Mouse (Mus musculus): ENCODE results near the gene Tor4a. TPM values are rescaled to one million over a fixed set of nuclear protein-coding genes. Genes with fewer than 3 reads are reported as not detected.
A peak's percentile ranks its signal among the peaks of the same experiment; 100 is the strongest.

The Tor4a gene
- polyA plus RNA-seq, 2 experiments from 2014 or later, result 60.5 to 94.3 TPM

DNA sequence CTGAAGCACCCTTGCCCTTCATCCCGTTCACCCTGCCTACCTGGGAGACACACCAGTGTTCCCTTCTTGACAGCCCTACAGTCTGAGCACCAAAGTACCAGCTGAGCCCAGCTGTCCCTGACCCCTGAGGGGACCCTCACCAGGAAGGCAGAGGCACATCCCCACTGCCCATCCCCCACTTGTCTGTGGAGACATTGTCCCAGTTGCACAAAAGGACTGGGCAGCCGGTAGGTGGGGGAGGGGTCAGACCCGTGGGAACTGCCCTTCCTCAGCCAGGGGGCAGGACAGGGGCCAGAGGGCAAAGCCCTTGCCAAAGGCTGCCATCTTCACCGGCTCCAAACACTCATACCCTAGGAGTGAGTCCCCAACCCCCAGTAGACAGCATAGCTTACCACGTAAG lies 26.9 kb downstream of the Tor4a start:
- no peak for ATAC-seq

DNA sequence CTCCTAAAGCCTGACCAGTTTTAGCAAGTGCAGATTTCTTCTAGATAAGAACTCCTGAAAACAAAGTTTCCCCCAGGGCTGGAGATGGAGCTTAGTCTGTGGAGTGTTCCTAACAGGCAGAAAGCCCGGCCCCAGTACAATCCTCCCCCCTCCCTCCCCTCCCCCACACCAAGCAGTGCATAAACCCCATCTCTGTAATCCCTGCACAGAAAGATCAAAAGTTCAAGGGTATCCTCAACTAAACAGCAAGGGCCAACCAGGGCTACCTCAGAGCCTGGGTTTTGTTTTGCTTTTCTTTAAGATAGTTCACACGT lies 28.1 kb downstream of the Tor4a start:
- ATAC-seq, result no peak

DNA sequence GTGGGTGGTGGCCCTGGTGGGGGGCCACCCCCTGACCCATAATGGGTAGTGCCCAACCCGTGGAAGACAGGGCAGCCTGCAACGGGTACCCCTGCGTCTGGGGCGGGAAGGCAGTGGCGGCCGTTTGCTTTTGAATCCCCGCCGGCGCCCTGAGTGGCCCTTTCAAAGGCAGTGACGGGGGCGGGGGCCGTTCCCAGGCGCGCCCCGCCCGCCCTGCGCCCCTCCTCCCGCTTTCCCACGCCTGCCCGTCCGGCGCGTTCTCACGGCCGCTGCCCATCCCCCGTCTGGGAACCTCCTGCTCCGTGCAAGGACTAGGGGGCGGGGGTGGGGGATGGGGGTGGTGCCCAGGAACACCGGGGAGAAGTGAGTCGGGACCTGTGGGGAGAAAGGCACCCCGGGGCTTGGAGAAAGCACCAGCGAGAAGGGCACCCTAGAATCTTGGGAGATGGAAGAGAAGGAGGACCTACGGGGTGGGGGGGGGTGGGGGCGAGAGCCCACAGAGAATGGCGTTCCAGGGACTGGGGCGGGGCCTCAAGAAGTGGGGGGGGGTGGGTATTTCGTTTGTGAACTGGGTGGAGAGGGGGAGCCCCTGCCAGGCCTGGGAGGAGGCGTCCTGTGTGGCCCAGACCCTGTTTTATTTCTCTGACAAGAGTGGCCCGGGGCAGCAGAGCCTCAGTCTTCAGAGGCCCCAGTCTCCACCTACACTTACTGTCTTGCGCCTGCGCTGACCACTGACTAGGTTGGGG lies 28.6 kb downstream of the Tor4a start:
- ATAC-seq, result peak; percentile 23

DNA sequence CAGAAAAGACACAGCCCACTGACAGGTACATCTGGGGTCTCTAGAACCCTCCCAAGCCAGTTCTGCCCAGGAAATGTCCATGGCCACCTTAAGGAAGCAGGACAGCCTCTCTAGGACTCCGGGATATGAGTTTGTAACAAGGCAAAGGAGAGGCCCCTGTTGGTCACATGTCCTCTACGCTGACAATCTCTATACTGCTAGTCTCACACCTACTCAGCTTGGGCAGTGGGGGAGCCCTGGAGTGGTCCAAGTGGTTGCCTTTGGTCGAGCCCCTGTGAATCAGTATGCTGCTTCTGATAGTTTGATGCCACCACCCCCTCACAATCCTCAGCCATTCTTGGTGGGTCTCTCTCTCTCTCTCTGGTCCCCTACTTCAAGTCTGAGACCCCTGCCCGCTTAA lies 29.2 kb downstream of the Tor4a start:
- no peak for ATAC-seq

DNA sequence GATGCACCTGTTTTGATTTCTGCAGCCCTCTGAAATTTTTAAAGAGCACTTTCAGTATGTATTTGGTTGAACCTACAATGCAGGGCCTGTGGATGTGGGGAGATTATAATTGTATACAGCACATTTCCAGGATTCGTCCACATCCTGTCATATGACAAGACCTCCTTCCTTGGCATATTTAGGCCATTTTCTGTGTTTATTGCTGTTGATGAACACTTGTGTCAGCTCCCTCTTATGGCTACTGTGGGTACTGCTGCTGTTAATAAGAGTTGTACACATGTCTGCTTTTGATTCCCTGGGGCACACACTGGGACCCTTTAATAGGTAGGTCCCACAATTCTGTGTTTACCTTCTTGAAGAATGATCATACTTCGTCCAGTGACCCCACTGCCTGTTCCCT lies 39.0 kb downstream of the Tor4a start:
- ATAC-seq, result peak; percentile 74

DNA sequence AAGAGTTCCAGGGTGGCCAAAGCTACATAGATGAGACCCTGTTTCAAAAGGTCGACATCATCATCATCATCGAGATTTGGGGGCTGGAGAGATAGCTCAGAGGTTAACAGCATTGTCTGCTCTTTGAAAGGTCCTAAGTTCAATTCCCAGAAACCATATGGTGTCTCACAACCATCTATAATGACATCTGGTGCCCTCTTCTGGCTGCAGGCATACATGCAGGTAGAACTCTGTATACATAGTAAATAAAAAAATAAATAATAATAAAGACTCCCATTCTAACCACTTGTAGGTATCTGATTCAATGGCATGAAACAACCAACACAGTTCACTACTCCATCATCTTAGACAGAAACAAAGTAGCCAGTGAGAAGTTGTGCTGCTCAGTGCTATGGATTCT lies 39.7 kb downstream of the Tor4a start:
- peak; percentile 34 for ATAC-seq

DNA sequence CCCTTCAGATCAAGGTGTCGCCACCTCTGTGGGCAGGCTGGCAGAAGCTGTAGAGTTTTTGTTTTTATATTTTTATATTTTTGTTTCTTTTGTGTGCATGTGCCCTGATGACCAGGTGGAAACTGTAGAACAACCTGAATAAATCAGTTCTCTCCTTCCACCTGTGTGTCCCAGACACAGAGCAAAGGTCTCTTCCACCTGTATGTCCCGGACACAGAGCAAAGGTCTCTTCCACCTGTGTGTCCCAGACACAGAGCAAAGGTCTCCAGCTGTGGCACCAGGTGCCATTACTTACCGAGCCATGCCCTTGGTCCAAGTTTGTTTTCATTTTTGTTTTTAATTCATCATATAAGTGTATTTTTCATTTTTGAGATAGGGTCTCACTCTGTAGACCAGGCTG lies 40.5 kb downstream of the Tor4a start:
- no peak for ATAC-seq

DNA sequence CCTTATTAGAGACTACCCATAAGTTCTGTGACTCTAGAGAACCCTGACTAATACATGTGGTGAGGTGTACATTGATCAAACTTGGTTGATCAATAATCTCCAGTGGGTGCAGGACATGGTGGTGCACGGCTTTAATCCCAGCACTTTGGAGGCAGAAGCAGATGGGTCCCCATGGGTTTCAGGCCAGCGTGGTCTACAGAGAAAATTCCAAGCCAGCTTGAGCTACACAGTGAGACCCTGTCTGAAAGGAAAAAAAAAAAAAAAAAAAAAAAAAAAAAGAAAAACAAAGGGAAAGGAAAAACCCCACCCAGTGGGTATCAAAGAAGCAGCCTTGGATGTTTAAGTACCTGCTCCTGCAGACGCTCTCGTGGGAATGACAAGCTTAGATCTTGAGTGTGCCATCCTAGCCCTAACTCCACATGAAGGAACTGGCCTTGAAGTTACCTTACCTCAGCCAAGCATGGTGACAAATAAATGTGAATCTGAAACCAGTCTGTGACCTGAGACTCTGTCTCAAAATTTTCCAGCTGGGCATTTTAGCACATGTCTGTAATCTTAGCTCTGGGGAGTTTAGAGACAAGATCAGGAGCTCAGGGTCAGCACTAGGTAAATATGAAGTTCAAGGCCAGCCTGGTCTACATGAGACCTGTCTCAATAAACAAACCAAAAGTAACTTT lies 45.3 kb downstream of the Tor4a start:
- no peak for ATAC-seq

DNA sequence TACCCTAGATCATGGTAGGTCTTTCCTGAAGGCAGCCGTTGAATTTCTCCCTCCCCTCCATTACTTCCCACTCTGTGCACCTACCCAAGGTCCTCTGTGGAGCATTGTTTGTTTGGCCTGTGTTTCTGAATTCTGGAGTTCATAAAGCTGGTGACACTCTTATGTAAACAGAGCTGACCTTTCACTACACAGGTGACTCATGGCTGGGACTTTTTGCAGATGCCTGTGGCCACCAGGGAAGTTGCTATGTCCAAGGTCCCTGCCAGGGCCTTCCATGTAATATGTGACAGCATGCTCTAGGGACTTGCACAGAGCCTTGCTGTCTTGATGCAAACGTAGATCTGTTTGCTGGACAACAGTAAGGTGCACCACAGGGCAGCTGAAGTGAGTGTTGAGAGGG lies 47.0 kb downstream of the Tor4a start:
- ATAC-seq, result no peak

DNA sequence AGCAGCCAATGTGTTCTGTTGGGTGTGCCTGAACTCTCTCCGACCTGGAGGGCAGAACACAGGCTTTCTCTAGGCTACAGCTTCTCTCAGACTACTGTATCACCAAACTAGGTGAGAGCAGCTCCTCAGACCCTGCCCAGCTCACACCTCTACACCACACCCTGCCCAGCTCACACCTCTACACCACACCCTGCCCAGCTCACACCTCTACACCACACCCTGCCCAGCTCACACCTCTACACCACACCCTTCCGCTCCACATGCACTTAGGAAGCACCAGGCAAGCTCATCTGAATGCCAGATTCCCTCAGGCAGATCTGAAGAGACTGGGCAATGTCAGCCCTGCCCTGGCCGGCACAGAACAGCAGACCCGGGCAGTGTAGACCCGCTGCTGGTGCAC lies 48.8 kb downstream of the Tor4a start:
- ATAC-seq, result no peak

DNA sequence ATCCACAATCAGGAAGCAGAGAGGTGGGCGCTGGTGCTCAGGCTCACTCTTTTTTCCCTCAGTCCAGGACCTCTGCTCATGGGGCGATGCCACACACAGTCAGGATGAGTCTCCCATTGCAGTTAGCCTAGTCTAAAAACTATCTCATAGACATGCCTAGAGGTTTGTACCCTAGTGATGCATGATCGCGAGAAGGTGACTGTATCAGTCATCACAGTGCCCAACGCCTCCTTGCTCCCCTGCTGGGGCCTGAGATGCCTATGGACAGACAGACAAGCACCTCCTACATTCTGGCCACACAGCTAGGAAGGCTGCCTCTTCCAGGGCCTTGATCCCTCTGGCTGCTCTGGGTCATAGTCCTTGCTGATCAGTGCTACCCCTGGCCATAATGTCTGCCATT lies 49.3 kb downstream of the Tor4a start:
- ATAC-seq, result no peak

DNA sequence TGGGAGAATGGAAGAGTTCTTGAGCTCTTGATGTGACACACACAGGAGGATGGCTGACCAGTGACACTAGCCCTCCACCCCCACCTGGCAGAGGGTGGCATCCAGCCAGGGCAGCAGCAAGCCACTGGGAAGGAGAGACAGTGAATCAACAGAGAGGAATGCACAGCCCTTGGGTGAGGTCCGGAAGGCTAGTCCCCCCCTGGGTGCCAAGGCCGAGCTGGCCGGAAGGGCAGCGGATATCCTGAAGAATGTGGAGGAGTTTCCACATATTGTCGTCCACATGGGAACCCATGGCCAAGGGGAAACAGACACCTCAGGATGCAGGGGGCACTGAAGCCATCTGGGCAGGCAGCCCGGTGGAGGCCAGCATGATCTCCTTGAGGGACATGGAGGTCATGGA lies 51.3 kb downstream of the Tor4a start:
- ATAC-seq, result no peak

Other genes starting within 250 kb of the Tor4a start
- gene Zmynd19, start 247.1 kb downstream of the Tor4a start, polyA plus RNA-seq (2017; shearing (Covaris generic)), result 1 to 10 TPM in 1 of 2 experiments, under 1 TPM in 1; 0.89 to 1.4 TPM
- 10 to 100 TPM; 34.2 to 42.6 TPM for gene Dph7, start 234.5 kb downstream of the Tor4a start, polyA plus RNA-seq (2017; shearing (Covaris generic))
- gene Mrpl41, start 221.8 kb downstream of the Tor4a start, polyA plus RNA-seq (2017; shearing (Covaris generic)), result 10 to 100 TPM; 91.6 to 98.5 TPM
- gene Pnpla7, start 220.9 kb downstream of the Tor4a start, polyA plus RNA-seq (2017; shearing (Covaris generic)), result 100 to 1,000 TPM in 1 of 2 experiments, 10 to 100 TPM in 1; 65.8 to 117 TPM
- gene Nsmf, start 142.5 kb downstream of the Tor4a start, polyA plus RNA-seq (2017; shearing (Covaris generic)), result 10 to 100 TPM in 1 of 2 experiments, 1 to 10 TPM in 1; 8.6 to 13.7 TPM
- gene Entpd8, start 116.6 kb downstream of the Tor4a start, polyA plus RNA-seq (2017; shearing (Covaris generic)), result under 1 TPM in 1 of 2 experiments, not detected in 1; 0.52 TPM
- 1 to 10 TPM; 5.5 to 7.0 TPM for gene Noxa1, start 101.7 kb downstream of the Tor4a start, polyA plus RNA-seq (2017; shearing (Covaris generic))
- gene Nrarp, start 16.1 kb downstream of the Tor4a start, polyA plus RNA-seq (2017; shearing (Covaris generic)), result under 1 TPM in 1 of 2 experiments, not detected in 1; 0.28 TPM
- 10 to 100 TPM; 48.2 to 55.8 TPM for gene Nelfb, start 14.6 kb upstream of the Tor4a start, polyA plus RNA-seq (2017; shearing (Covaris generic))
- not detected for gene Stpg3, start 17.8 kb upstream of the Tor4a start, polyA plus RNA-seq (2017; shearing (Covaris generic))
- not detected for gene Fam166a, start 21.9 kb upstream of the Tor4a start, polyA plus RNA-seq (2017; shearing (Covaris generic))
- gene Tubb4b, start 27.8 kb upstream of the Tor4a start, polyA plus RNA-seq (2017; shearing (Covaris generic)), result 100 to 1,000 TPM in 1 of 2 experiments, 10 to 100 TPM in 1; 94.5 to 120 TPM
- not detected for gene Slc34a3, start 37.5 kb upstream of the Tor4a start, polyA plus RNA-seq (2017; shearing (Covaris generic))
- gene Rnf224, start 39.9 kb upstream of the Tor4a start, polyA plus RNA-seq (2017; shearing (Covaris generic)), result not detected
- gene Rnf208, start 45.4 kb upstream of the Tor4a start, polyA plus RNA-seq (2017; shearing (Covaris generic)), result under 1 TPM; 0.38 to 0.57 TPM
- not detected for gene Cysrt1, start 45.6 kb upstream of the Tor4a start, polyA plus RNA-seq (2017; shearing (Covaris generic))
- 1 to 10 TPM; 5.9 to 7.1 TPM for gene AL732309.1, start 50.0 kb upstream of the Tor4a start, polyA plus RNA-seq (2017; shearing (Covaris generic))
- gene Tmem203, start 58.6 kb upstream of the Tor4a start, polyA plus RNA-seq (2017; shearing (Covaris generic)), result 10 to 100 TPM in 1 of 2 experiments, 1 to 10 TPM in 1; 9.5 to 10.4 TPM
- 1 to 10 TPM; 1.8 to 3.8 TPM for gene Tprn, start 65.7 kb upstream of the Tor4a start, polyA plus RNA-seq (2017; shearing (Covaris generic))
- gene Ssna1, start 75.6 kb upstream of the Tor4a start, polyA plus RNA-seq (2017; shearing (Covaris generic)), result 100 to 1,000 TPM; 124 to 131 TPM
- 10 to 100 TPM; 34.8 to 54.1 TPM for gene Anapc2, start 75.6 kb upstream of the Tor4a start, polyA plus RNA-seq (2017; shearing (Covaris generic))
- not detected for gene Tmem210, start 91.3 kb upstream of the Tor4a start, polyA plus RNA-seq (2017; shearing (Covaris generic))
- not detected for gene Lrrc26, start 93.0 kb upstream of the Tor4a start, polyA plus RNA-seq (2017; shearing (Covaris generic))
- not detected for gene Grin1, start 122.3 kb upstream of the Tor4a start, polyA plus RNA-seq (2017; shearing (Covaris generic))
- 10 to 100 TPM; 21.7 to 32.4 TPM for gene Man1b1, start 135.5 kb upstream of the Tor4a start, polyA plus RNA-seq (2017; shearing (Covaris generic))
- 10 to 100 TPM; 15.5 to 24.6 TPM for gene Dpp7, start 159.5 kb upstream of the Tor4a start, polyA plus RNA-seq (2017; shearing (Covaris generic))
- 10 to 100 TPM; 18.0 to 18.8 TPM for gene Uap1l1, start 168.8 kb upstream of the Tor4a start, polyA plus RNA-seq (2017; shearing (Covaris generic))
- 1 to 10 TPM in 1 of 2 experiments, under 1 TPM in 1; 0.58 to 1.2 TPM for gene Sapcd2, start 175.4 kb upstream of the Tor4a start, polyA plus RNA-seq (2017; shearing (Covaris generic))
- not detected for gene Entpd2, start 199.0 kb upstream of the Tor4a start, polyA plus RNA-seq (2017; shearing (Covaris generic))
- 1 to 10 TPM; 1.4 to 2.3 TPM for gene Npdc1, start 202.5 kb upstream of the Tor4a start, polyA plus RNA-seq (2017; shearing (Covaris generic))
- gene Fut7, start 226.4 kb upstream of the Tor4a start, polyA plus RNA-seq (2017; shearing (Covaris generic)), result 10 to 100 TPM in 1 of 2 experiments, 1 to 10 TPM in 1; 4.0 to 11.7 TPM
- 10 to 100 TPM; 31.9 to 45.3 TPM for gene Abca2, start 231.8 kb upstream of the Tor4a start, polyA plus RNA-seq (2017; shearing (Covaris generic))